Mouse (Mus musculus) liver, embryonic 14.5 days (tissue): ENCODE results near the gene Pebp1.
A peak's percentile ranks its signal among the peaks of the same experiment; 100 is the strongest.

Experiments
- CTCF ChIP-seq: IDR thresholded peaks from 2 replicates; pipeline ENCODE4 v1.5.1; 2016; ENCODE audit warnings: antibody characterized with exemption, low read depth, control low read depth
- EP300 ChIP-seq: IDR thresholded peaks from 2 replicates; pipeline ENCODE4 v1.6.1; 2016; ENCODE audit warnings: antibody characterized with exemption, low read depth

DNA sequence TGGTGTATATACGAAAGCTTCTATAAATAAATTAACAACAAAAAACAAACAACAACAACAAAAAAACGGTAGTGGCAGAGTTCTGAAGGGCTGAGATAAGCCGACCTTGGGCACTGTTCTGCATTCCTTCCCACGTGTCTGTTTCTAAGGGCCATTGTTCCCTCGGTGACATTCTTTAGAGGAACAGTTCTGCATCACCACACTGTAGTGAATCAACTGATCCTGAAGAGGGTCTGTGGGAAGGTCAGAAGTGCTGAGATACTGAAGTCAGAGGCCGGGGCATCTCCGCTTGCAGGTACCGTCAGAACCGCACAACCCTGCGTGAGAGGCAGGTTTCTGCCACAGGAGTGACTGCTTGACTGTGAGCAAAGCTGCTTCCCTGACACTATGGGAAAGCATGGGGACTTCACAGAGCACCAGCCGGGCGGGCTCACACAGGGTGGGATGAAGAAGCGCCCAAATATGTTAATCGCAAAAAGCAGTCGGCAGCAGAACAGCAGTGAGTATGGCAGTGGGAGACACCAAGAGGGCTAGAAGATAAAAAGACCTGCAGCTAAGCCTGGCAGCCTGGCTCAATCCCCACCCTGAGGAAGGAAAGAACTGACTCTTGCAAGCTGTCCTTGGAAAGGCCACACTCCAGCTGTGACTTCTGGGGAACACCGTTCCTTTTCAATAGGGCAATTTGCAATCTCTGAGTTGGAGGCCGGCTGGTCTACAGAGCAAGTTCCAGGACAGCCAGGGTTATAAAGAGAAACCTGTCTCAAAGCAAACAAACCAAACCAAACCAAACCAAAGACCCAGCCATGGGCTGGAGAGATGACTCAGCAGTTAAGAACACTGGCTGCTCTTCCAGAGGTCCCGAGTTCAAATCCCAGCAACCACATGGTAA, 16.5 kb upstream of the Pebp1 start:
- TF ChIP-seq EP300 (no peak), CTCF (0 out of 2 replicates have a peak, but pooled peaks have one; percentile 4)
